Mouse (Mus musculus) ovary, postnatal 14 days (tissue): ENCODE data around the gene Rragc.

ENCODE experiments used
- DNase-seq: peaks from one replicate; pipeline ENCODE4 v3.0.0; 2022; ENCODE audit warnings: low spot score

Gene Rragc

GRCm38 (mm10) chr4:123952059-123952458, 34.8 kb downstream of the Rragc start:
- DNase-seq, result no peak

GRCm38 (mm10) chr4:123956703-123957491, 39.7 kb downstream of the Rragc start:
- DNase-seq, result peak; percentile 72

- no peak for DNase-seq
These were observed 40.2 kb downstream of the Rragc start for GRCm38 (mm10) chr4:123957492-123957808.

GRCm38 (mm10) chr4:123957891-123958290, 40.6 kb downstream of the Rragc start:
- DNase-seq, result no peak

GRCm38 (mm10) chr4:123960955-123961354, 43.7 kb downstream of the Rragc start:
- DNase-seq, result no peak

GRCm38 (mm10) chr4:123962721-123963120, 45.5 kb downstream of the Rragc start:
- DNase-seq, result no peak

- no peak for DNase-seq
These were observed 51.5 kb downstream of the Rragc start for GRCm38 (mm10) chr4:123968663-123969321.

- no peak for DNase-seq
These were observed 52.2 kb downstream of the Rragc start for GRCm38 (mm10) chr4:123969458-123969857.

GRCm38 (mm10) chr4:123971059-123971458, 53.8 kb downstream of the Rragc start:
- DNase-seq, result no peak

- DNase-seq, result no peak
These were observed 55.3 kb downstream of the Rragc start for GRCm38 (mm10) chr4:123972423-123973049.

- no peak for DNase-seq
These were observed 64.9 kb downstream of the Rragc start for GRCm38 (mm10) chr4:123982105-123982504.
